Mouse (Mus musculus): ENCODE data around the gene Kif7. TPM values are rescaled to one million over a fixed set of nuclear protein-coding genes. Genes with fewer than 3 reads are reported as not detected.

The Kif7 gene
- polyA plus RNA-seq, 1 experiment from 2014 or later = 1.4 TPM

DNA sequence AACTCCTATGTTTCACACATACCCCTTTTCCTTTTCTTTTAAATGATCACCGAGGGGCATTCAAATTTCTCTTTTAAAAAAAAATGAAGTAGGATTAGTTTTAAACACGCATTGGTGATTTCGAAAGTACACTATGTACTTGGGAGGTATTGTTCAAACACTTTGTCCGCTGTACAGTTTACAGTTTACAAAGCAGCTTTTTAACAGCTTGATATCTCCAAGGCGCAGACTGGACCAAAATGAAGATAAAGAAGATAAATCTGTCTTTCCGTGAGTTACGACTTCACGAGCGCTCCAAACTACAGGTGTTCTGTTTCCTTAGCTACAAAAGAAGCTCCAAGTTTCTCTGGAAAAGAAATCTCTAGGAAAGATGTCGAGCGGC, 26.7 kb upstream of the Kif7 start:
- H3K27me3 ChIP-seq (replicated peaks) = no peaks in the 10 kb centered on the region
- no peak for ATAC-seq
- peak overlapping the region; percentile 60 for H3K9ac ChIP-seq
- no peaks in the 10 kb centered on the region for H3K36me3 ChIP-seq
- H3K9me3 ChIP-seq (replicated peaks) = no peaks in the 10 kb centered on the region
- H3K4me2 ChIP-seq = peak overlapping the region; percentile 94
- H3K4me3 ChIP-seq = peak overlapping the region; percentile 66
- H3K27ac ChIP-seq = no peak overlapping the region
- 15% methylated on average over 11 of the region's 11 CpGs for WGBS (ENCODE audit: insufficient replicate concordance)
- H3K4me1 ChIP-seq = peaks cover 17% of the 10 kb centered on the region

DNA sequence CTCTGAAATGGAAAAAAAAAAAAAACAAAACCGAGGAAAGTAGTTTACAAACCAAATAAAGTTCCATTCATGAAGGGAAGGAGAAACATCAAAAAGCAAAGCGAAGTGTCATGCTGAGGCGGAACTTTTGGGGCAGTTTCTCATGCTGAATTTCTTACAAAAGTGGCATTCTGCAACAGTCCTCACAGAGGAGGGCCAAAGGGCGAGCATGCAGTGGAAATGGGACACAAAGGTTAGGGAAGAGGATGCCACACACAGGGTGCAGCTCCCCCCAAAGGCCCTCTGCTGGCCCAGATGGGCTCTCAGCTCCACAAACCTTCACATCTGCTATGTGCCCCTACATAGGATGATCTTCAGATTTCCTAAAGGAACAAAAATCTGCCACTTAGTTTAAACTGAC, 24.8 kb upstream of the Kif7 start:
- no peaks in the 10 kb centered on the region for H3K9me3 ChIP-seq (replicated peaks)
- WGBS (ENCODE audit: insufficient replicate concordance) = 69% methylated on average over 4 of the region's 4 CpGs
- no peak overlapping the region for H3K27ac ChIP-seq
- no peaks in the 10 kb centered on the region for H3K36me3 ChIP-seq
- H3K27me3 ChIP-seq (replicated peaks) = no peaks in the 10 kb centered on the region
- peaks cover 17% of the 10 kb centered on the region for H3K4me1 ChIP-seq
- no peak overlapping the region for H3K4me3 ChIP-seq
- no peak overlapping the region for H3K4me2 ChIP-seq
- H3K9ac ChIP-seq = no peak overlapping the region
- no peak for ATAC-seq

DNA sequence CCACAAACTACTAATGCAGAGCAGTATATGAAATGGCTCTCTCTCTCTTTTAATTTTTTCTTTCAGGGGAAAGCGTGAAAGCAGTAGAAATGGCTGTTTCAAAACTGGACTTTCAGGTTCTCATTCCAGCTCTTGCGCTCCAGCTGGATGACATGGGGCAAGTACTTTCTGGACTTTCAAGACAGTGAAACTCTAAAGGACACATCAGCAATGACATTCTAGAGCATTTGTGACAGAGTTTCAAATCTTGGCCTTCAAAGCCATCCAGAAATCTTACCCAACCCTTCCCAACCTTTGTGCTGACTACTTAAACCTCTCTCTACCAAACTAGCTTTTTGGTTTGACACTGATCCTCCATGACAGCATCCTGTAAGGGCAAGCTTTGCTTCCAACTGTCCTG, 23.4 kb upstream of the Kif7 start:
- Histone ChIP-seq H3K9me3 (replicated peaks) (no peaks in the 10 kb centered on the region), H3K9ac (no peak overlapping the region), H3K4me2 (no peak overlapping the region), H3K4me3 (no peak overlapping the region), H3K36me3 (no peaks in the 10 kb centered on the region), H3K27ac (no peak overlapping the region), H3K4me1 (peaks cover 17% of the 10 kb centered on the region), H3K27me3 (replicated peaks) (no peaks in the 10 kb centered on the region)
- no peak for ATAC-seq
- 80% methylated on average over 2 of the region's 2 CpGs for WGBS (ENCODE audit: insufficient replicate concordance)

DNA sequence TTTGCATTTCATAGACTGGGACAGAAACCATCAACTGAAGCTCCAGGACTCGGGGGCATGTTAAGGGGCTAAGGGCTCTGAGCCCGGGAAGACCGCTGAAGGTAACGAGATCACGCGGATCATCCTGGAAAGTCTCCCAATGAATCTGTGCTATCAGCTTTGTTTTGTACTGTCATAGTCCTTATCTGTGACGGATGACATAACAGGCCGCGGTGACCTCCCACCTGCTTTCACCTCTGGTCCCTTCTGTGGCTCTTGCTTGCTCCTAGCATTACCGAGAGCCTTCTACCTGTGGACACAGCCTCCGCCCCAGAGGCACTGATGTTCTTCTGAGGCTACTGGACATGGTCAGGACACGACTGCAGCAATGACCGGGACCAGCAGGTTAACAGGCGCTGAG, 21.0 kb upstream of the Kif7 start:
- H3K4me1 ChIP-seq = no peaks in the 10 kb centered on the region
- ATAC-seq = no peak
- no peaks in the 10 kb centered on the region for H3K36me3 ChIP-seq
- H3K4me3 ChIP-seq = no peak overlapping the region
- 83% methylated on average over 14 of the region's 14 CpGs for WGBS (ENCODE audit: insufficient replicate concordance)
- H3K9ac ChIP-seq = no peak overlapping the region
- no peak overlapping the region for H3K4me2 ChIP-seq
- H3K9me3 ChIP-seq (replicated peaks) = no peaks in the 10 kb centered on the region
- peaks cover 6% of the 10 kb centered on the region for H3K27me3 ChIP-seq (replicated peaks)
- no peak overlapping the region for H3K27ac ChIP-seq

DNA sequence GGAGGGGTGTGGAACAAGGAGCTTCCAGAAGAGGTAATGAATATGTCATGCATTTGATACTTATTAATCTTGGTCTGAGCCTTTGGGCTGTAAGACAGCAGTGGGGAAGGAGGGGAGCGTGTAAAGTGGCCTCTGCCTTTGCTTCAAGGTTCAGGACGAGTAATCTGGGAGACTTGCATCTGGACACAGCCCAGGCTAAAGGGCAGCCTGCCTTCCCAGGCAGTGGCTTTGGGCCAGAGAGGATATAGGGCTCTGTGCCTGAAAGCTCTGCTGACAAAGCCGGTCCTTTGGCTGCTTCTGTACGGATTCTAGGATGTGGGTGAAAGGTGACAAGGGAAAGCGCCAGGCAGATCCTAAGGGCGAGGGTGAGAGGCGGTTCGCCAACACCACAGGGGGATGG, 19.0 kb upstream of the Kif7 start:
- Histone ChIP-seq H3K9ac (no peak overlapping the region), H3K4me3 (no peak overlapping the region), H3K36me3 (no peaks in the 10 kb centered on the region), H3K27ac (no peak overlapping the region), H3K9me3 (replicated peaks) (no peaks in the 10 kb centered on the region), H3K4me1 (no peaks in the 10 kb centered on the region), H3K4me2 (no peak overlapping the region), H3K27me3 (replicated peaks) (peaks cover 23% of the 10 kb centered on the region)
- 71% methylated on average over 8 of the region's 8 CpGs for WGBS (ENCODE audit: insufficient replicate concordance)
- no peak for ATAC-seq

DNA sequence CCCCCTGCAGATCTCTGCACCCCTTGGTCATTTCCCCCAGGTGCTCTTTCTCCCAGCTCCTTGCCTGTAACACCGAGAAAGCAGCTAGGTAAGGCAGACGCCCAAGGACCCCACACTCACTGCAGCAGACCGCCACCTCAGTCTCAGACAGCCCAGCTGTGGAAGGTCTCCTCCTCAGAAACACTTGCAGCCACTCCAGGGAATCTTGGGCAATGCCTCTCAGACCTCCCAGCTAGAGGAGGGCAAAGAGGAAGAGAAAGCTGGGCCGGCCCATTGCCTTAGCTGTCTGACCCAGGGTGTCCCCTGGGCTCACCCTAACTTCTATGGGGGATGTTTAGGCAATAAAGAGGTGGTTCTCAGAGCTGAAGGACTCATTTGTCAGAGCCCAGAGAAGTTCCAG, 17.1 kb upstream of the Kif7 start, which contains the start of gene Plin1:
TSS of gene Plin1 (minus strand) at position 282 of the 400 bp plus-strand sequence.
- H3K4me1 ChIP-seq = no peaks in the 10 kb centered on the region
- no peak within 1 kb of the TSS for H3K27ac ChIP-seq
- 46% methylated on average over 4 of the region's 4 CpGs for whole genome bisulfite sequencing (ENCODE audit: insufficient replicate concordance)
- no peak within 1 kb of the TSS for H3K4me3 ChIP-seq
- H3K9me3 ChIP-seq (replicated peaks) = no peaks in the 10 kb centered on the region
- H3K36me3 ChIP-seq = no peaks in the 10 kb centered on the region
- no peak for ATAC-seq
- no peak within 1 kb of the TSS for H3K4me2 ChIP-seq
- peaks cover 28% of the 10 kb centered on the region for H3K27me3 ChIP-seq (replicated peaks)
- no peak within 1 kb of the TSS for H3K9ac ChIP-seq

DNA sequence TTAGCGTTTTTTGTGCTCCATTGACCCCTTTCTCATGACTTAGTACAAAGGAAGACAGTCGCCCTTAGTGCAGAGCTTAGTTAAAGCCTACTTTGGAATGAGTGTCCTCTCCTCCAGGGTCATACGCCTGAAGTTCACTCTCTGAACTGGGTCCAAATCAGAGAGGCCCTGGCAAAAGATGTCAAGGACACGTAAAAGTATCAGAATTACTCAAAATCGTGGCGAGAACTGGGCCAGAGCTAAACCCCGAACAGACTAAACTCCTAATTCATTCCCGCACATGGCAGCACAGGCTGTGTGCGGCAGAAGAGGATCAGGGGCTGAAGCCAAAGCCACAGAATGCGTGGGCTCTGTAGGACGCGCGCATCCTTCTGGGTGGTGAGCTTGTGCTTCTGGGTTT, 15.9 kb upstream of the Kif7 start:
- no peak overlapping the region for H3K9ac ChIP-seq
- H3K9me3 ChIP-seq (replicated peaks) = no peaks in the 10 kb centered on the region
- peaks cover 28% of the 10 kb centered on the region for H3K27me3 ChIP-seq (replicated peaks)
- H3K4me2 ChIP-seq = no peak overlapping the region
- H3K4me3 ChIP-seq = no peak overlapping the region
- H3K27ac ChIP-seq = no peak overlapping the region
- no peak for ATAC-seq
- WGBS (ENCODE audit: insufficient replicate concordance) = 64% methylated on average over 13 of the region's 13 CpGs
- H3K36me3 ChIP-seq = no peaks in the 10 kb centered on the region
- no peaks in the 10 kb centered on the region for H3K4me1 ChIP-seq

DNA sequence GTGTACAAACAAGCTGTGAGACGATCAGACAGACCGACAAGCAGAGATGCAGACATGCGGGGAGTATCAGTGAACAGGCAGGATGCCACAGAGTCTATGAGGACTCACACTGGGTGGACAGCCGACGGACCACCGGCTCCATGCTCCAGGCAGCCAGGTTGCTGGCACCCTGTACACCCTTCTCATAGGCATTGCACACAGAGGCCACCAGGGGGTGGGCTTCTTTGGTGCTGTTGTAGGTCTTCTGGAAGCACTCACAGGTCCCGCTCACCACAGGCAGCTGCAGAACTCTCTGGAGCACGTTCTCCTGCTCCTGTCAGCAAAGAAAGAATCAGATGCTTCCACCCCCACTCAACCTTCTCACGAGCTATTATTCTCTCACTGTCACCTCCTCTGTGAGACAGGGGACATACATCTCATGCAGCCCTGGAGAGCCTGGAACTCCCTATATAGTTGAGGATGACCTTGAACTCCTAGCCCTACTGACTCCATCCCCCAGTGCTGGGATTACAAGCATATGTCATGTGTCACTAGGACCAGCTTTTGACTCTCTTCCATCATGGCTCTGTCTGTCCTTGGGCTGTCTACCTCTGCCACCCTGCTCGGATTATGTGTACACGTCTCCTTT, 14.3 kb upstream of the Kif7 start:
- H3K9me3 ChIP-seq (replicated peaks) = no peaks in the 10 kb centered on the region
- no peaks in the 10 kb centered on the region for H3K4me1 ChIP-seq
- H3K4me2 ChIP-seq = no peak overlapping the region
- H3K9ac ChIP-seq = no peak overlapping the region
- WGBS (ENCODE audit: insufficient replicate concordance) = 58% methylated on average over 11 of the region's 11 CpGs
- ATAC-seq = 0 out of 2 replicates have a peak, but pooled peaks have one; percentile 16
- H3K4me3 ChIP-seq = no peak overlapping the region
- H3K27ac ChIP-seq = no peak overlapping the region
- H3K27me3 ChIP-seq (replicated peaks) = peaks cover 34% of the 10 kb centered on the region
- no peaks in the 10 kb centered on the region for H3K36me3 ChIP-seq

DNA sequence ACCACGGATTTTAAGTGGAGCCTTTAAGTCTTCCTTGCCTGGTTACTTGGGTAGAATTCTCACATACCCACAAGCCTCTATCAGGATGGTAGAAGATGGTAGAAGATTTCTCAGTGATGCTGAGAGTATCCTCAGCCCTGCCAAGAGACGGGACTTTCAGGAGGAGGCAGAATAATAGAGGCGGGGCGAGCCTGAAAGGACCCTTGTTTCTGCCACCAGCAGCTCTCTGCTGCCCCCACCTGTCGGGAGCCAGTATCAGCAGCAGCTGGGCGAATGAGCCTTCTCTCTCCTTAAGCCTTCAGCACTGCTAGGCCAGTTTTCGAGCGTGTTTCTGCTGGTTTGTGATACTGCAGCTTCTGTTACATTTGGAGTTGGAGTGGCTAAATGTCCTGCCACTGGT, 13.6 kb upstream of the Kif7 start:
- H3K9ac ChIP-seq = no peak overlapping the region
- H3K27ac ChIP-seq = no peak overlapping the region
- no peaks in the 10 kb centered on the region for H3K36me3 ChIP-seq
- no peaks in the 10 kb centered on the region for H3K4me1 ChIP-seq
- ATAC-seq = no peak
- no peak overlapping the region for H3K4me2 ChIP-seq
- 8% methylated on average over 8 of the region's 8 CpGs for WGBS (ENCODE audit: insufficient replicate concordance)
- H3K9me3 ChIP-seq (replicated peaks) = no peaks in the 10 kb centered on the region
- H3K27me3 ChIP-seq (replicated peaks) = peaks cover 34% of the 10 kb centered on the region
- no peak overlapping the region for H3K4me3 ChIP-seq

DNA sequence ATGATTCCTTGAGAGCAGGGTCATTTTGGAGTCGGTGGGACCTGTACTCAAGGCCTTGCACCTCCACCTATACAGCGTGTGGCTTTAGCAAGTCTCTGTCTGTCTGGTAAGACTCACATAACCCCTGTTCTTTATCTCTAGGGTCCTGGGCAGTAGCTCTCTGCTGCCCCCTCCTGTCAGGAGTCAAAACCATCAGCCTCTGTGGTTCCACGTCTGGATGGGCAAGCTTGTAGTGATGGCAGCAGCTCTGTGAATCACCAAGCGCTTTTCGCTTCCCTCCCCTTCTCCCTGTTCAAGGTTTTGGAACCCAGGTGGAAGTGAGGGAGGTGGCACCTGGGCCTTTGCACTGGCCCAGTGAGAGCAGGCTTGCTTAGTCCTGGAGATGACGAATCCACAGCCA, 12.7 kb upstream of the Kif7 start:
- H3K4me2 ChIP-seq = no peak overlapping the region
- H3K4me3 ChIP-seq = no peak overlapping the region
- peaks cover 41% of the 10 kb centered on the region for H3K27me3 ChIP-seq (replicated peaks)
- no peaks in the 10 kb centered on the region for H3K4me1 ChIP-seq
- no peak overlapping the region for H3K9ac ChIP-seq
- ATAC-seq = 0 out of 2 replicates have a peak, but pooled peaks have one; percentile 24
- no peak overlapping the region for H3K27ac ChIP-seq
- no peaks in the 10 kb centered on the region for H3K36me3 ChIP-seq
- no peaks in the 10 kb centered on the region for H3K9me3 ChIP-seq (replicated peaks)
- 25% methylated on average over 6 of the region's 6 CpGs for WGBS (ENCODE audit: insufficient replicate concordance)

DNA sequence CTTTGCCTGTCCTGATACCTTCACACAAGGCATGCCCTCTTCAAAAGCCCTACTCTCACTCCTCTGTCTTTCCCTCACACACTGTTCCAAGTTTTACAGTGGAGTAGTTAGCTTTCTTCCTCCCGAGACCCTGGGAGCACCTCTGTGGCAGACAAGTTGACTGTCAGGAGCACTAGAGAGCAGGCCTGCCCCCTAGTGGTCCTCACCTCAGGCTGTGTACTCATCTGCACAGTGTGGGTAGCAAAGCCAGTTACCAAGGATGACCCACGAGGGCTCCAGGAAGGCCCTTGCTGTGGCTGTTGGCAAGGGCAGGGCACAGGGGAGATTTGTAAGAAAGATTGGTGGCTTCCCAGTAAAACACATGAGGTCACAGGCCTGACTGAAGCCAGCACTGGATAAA, 11.6 kb upstream of the Kif7 start:
- Histone ChIP-seq H3K4me1 (0 out of 2 replicates have a peak, but pooled peaks cover under 1% of the 10 kb centered on the region), H3K4me2 (no peak overlapping the region), H3K9ac (no peak overlapping the region), H3K4me3 (no peak overlapping the region), H3K27me3 (replicated peaks) (peaks cover 52% of the 10 kb centered on the region), H3K9me3 (replicated peaks) (no peaks in the 10 kb centered on the region), H3K36me3 (no peaks in the 10 kb centered on the region), H3K27ac (no peak overlapping the region)
- WGBS (ENCODE audit: insufficient replicate concordance) = 11% methylated on average over 2 of the region's 2 CpGs
- no peak for ATAC-seq

DNA sequence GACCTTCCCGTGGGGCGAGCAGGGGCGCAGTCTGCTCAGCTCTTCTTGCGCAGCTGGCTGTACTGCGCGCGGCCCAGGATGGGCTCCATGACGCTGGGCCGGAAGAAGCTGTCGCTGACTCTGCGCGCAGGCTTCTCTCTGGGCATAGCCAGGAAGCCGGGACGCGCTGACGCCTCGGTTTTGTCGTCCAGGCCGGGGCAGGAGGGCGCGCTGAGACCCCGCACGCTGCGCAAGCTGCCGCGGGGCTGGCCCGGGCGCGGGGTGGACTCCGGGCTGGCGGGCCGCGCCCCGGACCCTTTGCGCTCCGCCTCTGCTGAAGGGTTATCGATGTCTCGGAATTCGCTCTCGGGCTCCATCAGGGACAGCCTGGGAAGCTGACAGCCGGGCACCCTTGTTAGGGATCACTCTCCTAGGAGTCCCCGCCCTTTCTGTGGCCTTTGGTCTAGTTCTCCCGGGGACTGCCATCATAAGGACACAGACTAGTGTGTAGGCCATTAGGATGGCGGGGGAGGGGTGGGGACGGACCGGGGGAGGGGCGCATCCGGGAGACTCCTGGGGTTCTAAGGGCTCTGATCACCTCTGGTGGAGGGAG, 6.0 kb upstream of the Kif7 start:
- WGBS (ENCODE audit: insufficient replicate concordance) = 2% methylated on average over 48 of the region's 48 CpGs
- Histone ChIP-seq H3K9me3 (replicated peaks) (no peaks in the 10 kb centered on the region), H3K9ac (peak overlapping the region; percentile 27; the same call in 1 of the 2 replicates), H3K27ac (no peak overlapping the region), H3K27me3 (replicated peaks) (peaks cover 73% of the 10 kb centered on the region), H3K4me3 (peak overlapping the region; percentile 51), H3K36me3 (no peaks in the 10 kb centered on the region), H3K4me1 (peaks cover 7% of the 10 kb centered on the region; the same call in 1 of the 2 replicates), H3K4me2 (peak overlapping the region; percentile 67)
- 0 out of 2 replicates have a peak, but pooled peaks have one; percentile 27 for ATAC-seq
